9 mouse cellular contexts compared by ENCODE assay signal in the genomic region with DNA sequence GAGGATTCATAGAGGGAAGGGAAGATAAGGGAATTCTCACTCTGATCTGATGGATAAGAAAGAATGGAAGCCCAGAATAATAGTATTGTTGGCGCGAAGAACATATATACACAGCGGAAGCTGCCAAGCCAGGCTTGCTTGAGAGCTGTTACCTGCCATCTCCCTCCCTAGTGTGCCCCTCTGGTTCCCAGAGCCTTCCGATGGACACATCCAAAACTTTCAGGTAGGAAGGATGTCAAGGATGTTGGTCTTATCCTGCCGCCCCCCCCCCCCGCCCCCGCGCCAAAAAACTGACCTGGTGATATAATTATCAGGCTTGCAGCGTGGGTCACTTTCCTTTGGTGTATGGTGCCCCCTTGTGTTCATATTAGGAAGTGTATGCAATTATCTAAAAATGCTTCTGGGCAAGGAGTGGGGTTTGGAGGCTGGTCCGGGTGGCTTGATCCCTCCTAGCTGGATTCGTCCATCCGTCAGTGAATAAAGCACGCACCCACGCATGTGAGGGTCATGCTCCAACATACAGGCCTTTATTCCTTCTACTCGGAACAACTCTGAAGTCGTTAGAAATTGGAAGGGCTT. TPM values are rescaled to one million over a fixed set of nuclear protein-coding genes. Genes with fewer than 3 reads are reported as not detected.
DNase-seq lines count a peak whose midpoint lies in the region; ATAC-seq and TF ChIP-seq lines count a peak whose summit lies in the region.
"Had no signal": no experiment of that assay in that cellular context is flagged by ENCODE, and none has a peak within 500 bp of the region (broad histone marks: within the 10 kb centered on the region; RNA-seq: fewer than 3 reads in every experiment).

No protein-coding gene starts in this region.

- no peak overlapping the region for H3K27ac ChIP-seq in heart, embryonic 11.5 days (ENCODE audit: low read depth, low read length)
- H3K27ac ChIP-seq in CH12.LX (ENCODE audit: insufficient read depth, low read depth), result no peak overlapping the region
- no peak overlapping the region for H3K27ac ChIP-seq in liver, postnatal 0 days (ENCODE audit: low read depth)
- H3K27ac ChIP-seq: macrophage had no signal

- no peak for ATAC-seq in heart, embryonic 11.5 days (replicated peaks; ENCODE audit: insufficient number of reproducible peaks, low FRiP score, low TSS enrichment)
- peak; percentile 68 to 70; a peak in 3 of 4 replicates for ATAC-seq in hematopoietic stem cell, adult 5-6 weeks (replicated peaks in 1 of 2; ENCODE audit: insufficient read depth in 1 of 2, low FRiP score in 2 of 2, low TSS enrichment in 1 of 2, low read depth in 1 of 2, poor library complexity in 2 of 2, severe bottlenecking in 2 of 2)
- no peak for ATAC-seq in liver, postnatal 0 days

- no peak overlapping the region for H3K4me2 ChIP-seq in heart, embryonic 11.5 days
- no peak overlapping the region for H3K4me2 ChIP-seq in CH12.LX (ENCODE audit: insufficient read depth, low read depth, poor library complexity, severe bottlenecking)
- H3K4me2 ChIP-seq in liver, postnatal 0 days (ENCODE audit: low read depth, low read length), result no peak overlapping the region

- H3K9ac ChIP-seq in heart, embryonic 11.5 days (ENCODE audit: low read depth, low read length), result no peak overlapping the region
- H3K9ac ChIP-seq in CH12.LX (ENCODE audit: insufficient read depth, low read depth), result no peak overlapping the region
- no peak overlapping the region for H3K9ac ChIP-seq in liver, postnatal 0 days (replicated peaks)

- 0 out of 2 replicates have a peak, but pooled peaks cover 3% of the 10 kb centered on the region for H3K4me1 ChIP-seq in heart, embryonic 11.5 days (ENCODE audit: control insufficient read depth, insufficient read depth, low read length)
- peaks cover 0 to 26% of the 10 kb centered on the region in 2 experiments; a peak in 2 of 4 replicates for H3K4me1 ChIP-seq in CH12.LX (ENCODE audit: control insufficient read depth in 1 of 2, insufficient read depth in 2 of 2)
- no peaks in the 10 kb centered on the region for H3K4me1 ChIP-seq in liver, postnatal 0 days (ENCODE audit: insufficient read depth)

- peak; percentile 56 for TF ChIP-seq RAD21 in CH12.LX (IDR thresholded peaks at IDR 0.05; ENCODE audit: low read depth, low read length)

- no peaks in the 10 kb centered on the region for H3K36me3 ChIP-seq in heart, embryonic 11.5 days (ENCODE audit: control insufficient read depth, insufficient read depth, low read length)
- H3K36me3 ChIP-seq in CH12.LX (replicated peaks in 1 of 2; ENCODE audit: control insufficient read depth in 1 of 2, insufficient read depth in 1 of 2, low read length in 1 of 2), result no peaks in the 10 kb centered on the region
- H3K36me3 ChIP-seq in liver, postnatal 0 days (replicated peaks; ENCODE audit: insufficient read depth, low read length), result no peaks in the 10 kb centered on the region

- no peak for TF ChIP-seq POLR2A in CH12.LX (IDR thresholded peaks at IDR 0.05; ENCODE audit: low read depth, low read length)

- peak; percentile 27 to 79 for DNase-seq in heart, adult 18-20 months
- peak; percentile 58 for DNase-seq in CH12.LX (ENCODE audit: extremely low read depth)
- DNase-seq in c-Kit-positive CD71-positive TER-119-positive erythroid progenitor cells, embryonic 14.5 days (ENCODE audit: low spot score), result peak; percentile 59
- peak; percentile 39 for DNase-seq in liver, postnatal 0 days
- DNase-seq in retina, adult 2 months (ENCODE audit: low read depth, low spot score), result peak; percentile 45
- no peak for DNase-seq in spleen, adult 12 weeks (ENCODE audit: low spot score)

- TF ChIP-seq CTCF in CH12.LX (conservative IDR thresholded peaks at IDR 0.05 in 1 of 2, IDR thresholded peaks at IDR 0.05 in 1 of 2; ENCODE audit: low read depth in 2 of 2, low read length in 2 of 2), result peak; percentile 22 to 65; a peak in 3 of 4 replicates
- TF ChIP-seq CTCF in liver, postnatal 0 days (IDR thresholded peaks at IDR 0.05; ENCODE audit: low read depth), result peak; percentile 78

- H3K27me3 ChIP-seq in heart, embryonic 11.5 days (ENCODE audit: control insufficient read depth, insufficient read depth, low read length), result no peaks in the 10 kb centered on the region; the same call in 1 of the 2 replicates
- peaks cover 29% of the 10 kb centered on the region for H3K27me3 ChIP-seq in CH12.LX (replicated peaks)
- H3K27me3 ChIP-seq in liver, postnatal 0 days (ENCODE audit: insufficient read depth, low read length), result no peaks in the 10 kb centered on the region

- dilution Hi-C loops in CH12.LX (cut with MboI; ENCODE audit: extremely low pct_ligation_motif_present, extremely low pct_unique_long_range_greater_than_20kb, low sequenced_read_pairs), result no loop called here

- in situ Hi-C loops in CH12.LX (cut with MboI; ENCODE audit: low pct_ligation_motif_present, low pct_unique_long_range_greater_than_20kb, low sequenced_read_pairs), result loop anchor here (5.0 kb wide), 1 partner anchor 155 kb away; no protein-coding TSS in a partner anchor

- no peaks in the 10 kb centered on the region for H3K9me3 ChIP-seq in heart, embryonic 11.5 days (replicated peaks; ENCODE audit: control insufficient read depth, low read length)
- H3K9me3 ChIP-seq in CH12.LX (replicated peaks; ENCODE audit: low read length), result peaks cover 2% of the 10 kb centered on the region
- no peaks in the 10 kb centered on the region for H3K9me3 ChIP-seq in liver, postnatal 0 days (ENCODE audit: low read length)

- 15% methylated on average over 16 of the region's 16 CpGs for WGBS in heart, embryonic 11.5 days (ENCODE audit: insufficient replicate concordance)
- 15% methylated on average over 16 of the region's 16 CpGs for WGBS in liver, postnatal 0 days (ENCODE audit: insufficient replicate concordance)

- no peak for TF ChIP-seq EP300 in CH12.LX (IDR thresholded peaks at IDR 0.05; ENCODE audit: low read length)
- no peak for TF ChIP-seq EP300 in liver, postnatal 0 days (IDR thresholded peaks at IDR 0.05; ENCODE audit: low read depth)

- H3K79me2 ChIP-seq in CH12.LX (replicated peaks; ENCODE audit: control insufficient read depth, extremely low read depth, insufficient read depth, poor library complexity, severe bottlenecking), result no peaks in the 10 kb centered on the region

- H3K4me3 ChIP-seq in heart, embryonic 11.5 days (ENCODE audit: low read depth, low read length), result no peak overlapping the region
- no peak overlapping the region for H3K4me3 ChIP-seq in CH12.LX (replicated peaks in 1 of 3; ENCODE audit: low read depth in 2 of 3, low read length in 2 of 3, poor library complexity in 1 of 3)
- H3K4me3 ChIP-seq in liver, postnatal 0 days (ENCODE audit: low read depth, low read length), result no peak overlapping the region

TF ChIP-seq in CH12.LX, 34 proteins besides CTCF, POLR2A, EP300 and RAD21:
- TF ChIP-seq JUN (IDR thresholded peaks at IDR 0.05; ENCODE audit: insufficient read depth, low read depth, low read length) (no peak), ZC3H11A (IDR thresholded peaks at IDR 0.05; ENCODE audit: low read depth, low read length) (0 out of 2 replicates have a peak, but pooled peaks have one; percentile 3), SMC3 (IDR thresholded peaks at IDR 0.05; ENCODE audit: low read depth, low read length) (peak; percentile 61)

RNA-seq across cellular contexts. Expression of gene Ifnlr1, which starts 18.7 kb away (rescaled TPM):
- total RNA-seq in heart, adult 18-20 months (2021), result 1 to 10 TPM; 1.8 to 2.0 TPM
- polyA plus RNA-seq in heart, embryonic 11.5 days (2014; fragmentation: Nextera tagmentation; extraction: Ambion mirVana), result 0.17 and 0.20 TPM in 2 replicates
- total RNA-seq in CH12.LX (2012; rRNA removed) (0.04 TPM in 1 of 2 replicates, not detected in the other), CH12.LX (2014; rRNA removed) (not detected in 2 replicates)
- not detected in 2 replicates for polyA plus RNA-seq in CH12.LX (2012; ENCODE audit: insufficient read length, low read depth)
- total RNA-seq in hematopoietic stem cell, adult 5-6 weeks (2017), result 0.30 and 1.1 TPM in 2 replicates
- polyA plus RNA-seq in liver, postnatal 0 days (2015; fragmentation: Nextera tagmentation; extraction: Ambion mirVana), result 0.22 and 0.30 TPM in 2 replicates

Comparison
In these comparisons a context has a peak if more than half of its experiments do, and no peak if none do; other contexts are left out.
1. ATAC-seq: peak in hematopoietic stem cell, adult 5-6 weeks (2 of 2); none in heart, embryonic 11.5 days (single experiment) and liver, postnatal 0 days (single experiment).